Mouse (Mus musculus) left cerebral cortex, postnatal 36 days (tissue): ENCODE measurements around the gene Prrxl1. TPM values are rescaled to one million over a fixed set of nuclear protein-coding genes. Genes with fewer than 3 reads are reported as not detected.

Source experiments
- DNase-seq, 2 experiments: peaks; one replicate each; pipeline ENCODE4 v3.0.0; 2021 to 2022; ENCODE audit warnings: low spot score in 2 of 2, mixed read lengths in 1 of 2
- intact Hi-C: fragments of 180-260 bp; cut with DNase I; formaldehyde crosslinking; loops from one replicate; pipeline ENCODE4 v1.15.1; 2025
- total RNA-seq, 2 experiments: library from RNA; stranded (reverse); gene quantifications; 2 replicates each; pipeline ENCODE4 v1.2.3; 2021

The Prrxl1 gene
- total RNA-seq, 2 experiments from 2014 or later = not detected

- DNase-seq = no peak
- intact Hi-C loops = no loop called here
Observed at GRCm38 (mm10) chr14:32698556-32698955, 99.3 kb downstream of the Prrxl1 start.

Other genes starting within 250 kb of the Prrxl1 start
- gene 1700024G13Rik, start 211.0 kb upstream of the Prrxl1 start, total RNA-seq = not detected
- 1 to 10 TPM; 1.1 to 1.8 TPM for gene Slc18a3, start 134.6 kb upstream of the Prrxl1 start, total RNA-seq
- gene Chat, start 133.4 kb upstream of the Prrxl1 start, total RNA-seq = 1 to 10 TPM in 1 of 2 experiments, under 1 TPM in 1; 0.81 to 2.3 TPM
- 10 to 100 TPM; 16.6 to 24.4 TPM for gene Ercc6, start 85.9 kb upstream of the Prrxl1 start, total RNA-seq
- gene 3425401B19Rik, start 85.9 kb downstream of the Prrxl1 start, total RNA-seq = under 1 TPM; 0.11 to 0.35 TPM
- under 1 TPM; 0.61 to 0.76 TPM for gene Tmem273, start 186.6 kb downstream of the Prrxl1 start, total RNA-seq
- gene Fam170b, start 234.6 kb downstream of the Prrxl1 start, total RNA-seq = not detected